9 mouse cellular contexts compared by ENCODE assay signal in the genomic region with DNA sequence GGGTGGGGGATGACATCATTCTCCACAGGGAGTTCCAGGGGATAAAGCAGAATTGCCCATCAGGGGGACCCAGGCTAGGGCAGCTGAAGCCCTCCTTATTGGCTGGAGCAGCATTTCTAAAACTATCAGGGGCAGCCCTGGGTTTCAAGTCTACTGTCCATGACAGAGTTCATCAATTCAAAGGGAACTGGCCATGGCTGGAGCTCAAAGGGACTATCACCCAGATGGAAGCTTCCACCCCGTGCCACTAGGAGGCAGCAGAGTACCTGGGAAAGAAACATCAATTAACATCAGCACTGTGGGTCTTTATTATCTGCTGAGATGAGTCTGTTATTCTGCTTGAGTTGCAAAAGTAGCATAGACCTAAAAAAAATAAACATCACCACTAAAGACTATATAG.
DNase-seq lines count a peak whose midpoint lies in the region; ATAC-seq and TF ChIP-seq lines count a peak whose summit lies in the region.
"Had no signal": no experiment of that assay in that cellular context is flagged by ENCODE, and none has a peak within 500 bp of the region (broad histone marks: within the 10 kb centered on the region; RNA-seq: fewer than 3 reads in every experiment).

No protein-coding gene starts in this region.

- TF ChIP-seq POLR2A in heart, adult 2 months (IDR thresholded peaks at IDR 0.05; ENCODE audit: insufficient read depth, low read depth, low read length): no peak

- H3K27ac ChIP-seq in heart, adult 2 months: no peak overlapping the region
- no peak overlapping the region for H3K27ac ChIP-seq in heart, embryonic 11.5 days (ENCODE audit: low read depth, low read length)
- no peak overlapping the region for H3K27ac ChIP-seq in midbrain, postnatal 0 days (ENCODE audit: low read depth, low read length)
- H3K27ac ChIP-seq: liver, embryonic 15.5 days had no signal

- no peak overlapping the region for H3K9ac ChIP-seq in heart, adult 2 months (ENCODE audit: low read depth, low read length)
- no peak overlapping the region for H3K9ac ChIP-seq in heart, embryonic 11.5 days (ENCODE audit: low read depth, low read length)
- H3K9ac ChIP-seq in midbrain, postnatal 0 days (replicated peaks; ENCODE audit: low read length, poor library complexity, severe bottlenecking): no peak overlapping the region
- H3K9ac ChIP-seq: liver, embryonic 15.5 days had no signal

- TF ChIP-seq CTCF in heart, adult 2 months (IDR thresholded peaks at IDR 0.05): peak; percentile 63
- TF ChIP-seq CTCF in midbrain, postnatal 0 days (IDR thresholded peaks at IDR 0.05): peak; percentile 71

- intact Hi-C loops in heart, adult 2 months (cut with DNase I): no loop called here

- TF ChIP-seq EP300 in heart, adult 2 months (IDR thresholded peaks at IDR 0.05; ENCODE audit: insufficient read depth, low read depth, low read length): no peak

- no peaks in the 10 kb centered on the region for H3K9me3 ChIP-seq in heart, embryonic 11.5 days (replicated peaks; ENCODE audit: control insufficient read depth, low read length)
- H3K9me3 ChIP-seq in midbrain, postnatal 0 days (ENCODE audit: low read length): no peaks in the 10 kb centered on the region
- H3K9me3 ChIP-seq: liver, embryonic 15.5 days had no signal

- H3K4me3 ChIP-seq in heart, adult 2 months: no peak overlapping the region
- H3K4me3 ChIP-seq in heart, embryonic 11.5 days (ENCODE audit: low read depth, low read length): no peak overlapping the region
- no peak overlapping the region for H3K4me3 ChIP-seq in midbrain, postnatal 0 days (ENCODE audit: low read depth, low read length)
- H3K4me3 ChIP-seq: liver, embryonic 15.5 days had no signal

- H3K4me2 ChIP-seq in heart, embryonic 11.5 days: no peak overlapping the region
- H3K4me2 ChIP-seq in midbrain, postnatal 0 days (ENCODE audit: low read depth, low read length, poor library complexity, severe bottlenecking): no peak overlapping the region
- H3K4me2 ChIP-seq: liver, embryonic 15.5 days had no signal

- peak in 1 of 2 experiments; percentile 17 for DNase-seq in heart, adult 2 months
- DNase-seq in adrenal gland, adult 2 months: peak; percentile 43
- peak; percentile 69 for DNase-seq in embryo, embryonic 10 days (ENCODE audit: low spot score)
- DNase-seq in hindlimb bud, embryonic 11.5 days (ENCODE audit: extremely low spot score, low read depth, low spot score): peak; percentile 6
- DNase-seq in left cerebral cortex, adult 8-10 months (ENCODE audit: low spot score in 2 of 2): peak; percentile 35 to 75
- peak; percentile 46 for DNase-seq in midbrain, postnatal 0 days (ENCODE audit: low spot score)
- DNase-seq in thymus, postnatal 36 days: peak; percentile 18 to 33

- ATAC-seq in heart, embryonic 11.5 days (replicated peaks; ENCODE audit: insufficient number of reproducible peaks, low FRiP score, low TSS enrichment): no peak
- no peak for ATAC-seq in midbrain, postnatal 0 days (ENCODE audit: low FRiP score)

- no peaks in the 10 kb centered on the region for H3K4me1 ChIP-seq in heart, adult 2 months (ENCODE audit: control insufficient read depth, insufficient read depth, low read length)
- no peaks in the 10 kb centered on the region for H3K4me1 ChIP-seq in heart, embryonic 11.5 days (ENCODE audit: control insufficient read depth, insufficient read depth, low read length)
- H3K4me1 ChIP-seq in midbrain, postnatal 0 days (ENCODE audit: insufficient read depth, low read length): no peaks in the 10 kb centered on the region
- H3K4me1 ChIP-seq: liver, embryonic 15.5 days had no signal

- no peaks in the 10 kb centered on the region for H3K36me3 ChIP-seq in heart, adult 2 months (ENCODE audit: control insufficient read depth, insufficient read depth, low read length)
- H3K36me3 ChIP-seq in heart, embryonic 11.5 days (ENCODE audit: control insufficient read depth, insufficient read depth, low read length): no peaks in the 10 kb centered on the region
- H3K36me3 ChIP-seq in midbrain, postnatal 0 days (ENCODE audit: insufficient read depth, low read length): no peaks in the 10 kb centered on the region
- H3K36me3 ChIP-seq: liver, embryonic 15.5 days had no signal

- no peaks in the 10 kb centered on the region for H3K79me2 ChIP-seq in heart, adult 2 months (replicated peaks; ENCODE audit: control insufficient read depth, insufficient read depth, low read length)

- H3K27me3 ChIP-seq in heart, adult 2 months (ENCODE audit: control insufficient read depth, insufficient read depth, low read length): no peaks in the 10 kb centered on the region
- H3K27me3 ChIP-seq in heart, embryonic 11.5 days (ENCODE audit: control insufficient read depth, insufficient read depth, low read length): no peaks in the 10 kb centered on the region
- H3K27me3 ChIP-seq in midbrain, postnatal 0 days (ENCODE audit: insufficient read depth, low read length): no peaks in the 10 kb centered on the region
- H3K27me3 ChIP-seq: liver, embryonic 15.5 days had no signal

- 0% methylated on average over 1 of the region's 1 CpGs for WGBS in heart, adult 2 months
- 7% methylated on average over 1 of the region's 1 CpGs for WGBS in heart, embryonic 11.5 days (ENCODE audit: insufficient replicate concordance)
- WGBS in midbrain, postnatal 0 days: 0% methylated on average over 1 of the region's 1 CpGs
